17 mouse cellular contexts compared by ENCODE assay signal in genomic region chr3:54577851-54578250, GRCm38 (mm10).
"Had no signal": no experiment of that assay in that cellular context is flagged by ENCODE, and none has a peak within 500 bp of the region (broad histone marks: within the 10 kb centered on the region; RNA-seq: fewer than 3 reads in every experiment).

No protein-coding gene starts in this region.

- H3K9ac ChIP-seq: lung, embryonic 14.5 days; midbrain, embryonic 12.5 days; neural tube, embryonic 13.5 days; neural tube, embryonic 15.5 days; stomach, embryonic 15.5 days had no signal

- H3K4me2 ChIP-seq: lung, embryonic 14.5 days; midbrain, embryonic 12.5 days; neural tube, embryonic 13.5 days; neural tube, embryonic 15.5 days; stomach, embryonic 15.5 days had no signal

- DNase-seq: lung, adult 18-20 months; lung, embryonic 14.5 days; lung, postnatal 10 days; lung, postnatal 4 days; midbrain, embryonic 14.5 days; right cerebral cortex, postnatal 14 days; thymus, adult 2 months; thymus, postnatal 25 days; thymus, postnatal 4 days had no signal

- H3K9me3 ChIP-seq: midbrain, embryonic 12.5 days; neural tube, embryonic 13.5 days; neural tube, embryonic 15.5 days; stomach, embryonic 15.5 days had no signal

- H3K27ac ChIP-seq: midbrain, embryonic 10.5 days; midbrain, embryonic 12.5 days; neural tube, embryonic 13.5 days; neural tube, embryonic 15.5 days; stomach, embryonic 15.5 days; stomach, postnatal 0 days had no signal

- ATAC-seq: midbrain, embryonic 16.5 days had no signal

- H3K27me3 ChIP-seq: midbrain, embryonic 12.5 days; neural tube, embryonic 13.5 days; neural tube, embryonic 15.5 days; stomach, embryonic 15.5 days had no signal

- H3K4me1 ChIP-seq: midbrain, embryonic 10.5 days; midbrain, embryonic 12.5 days; neural tube, embryonic 13.5 days; neural tube, embryonic 15.5 days; stomach, embryonic 15.5 days had no signal

- H3K4me3 ChIP-seq: midbrain, embryonic 10.5 days; midbrain, embryonic 12.5 days; myocyte; neural tube, embryonic 13.5 days; neural tube, embryonic 15.5 days; stomach, embryonic 15.5 days had no signal

- H3K36me3 ChIP-seq: midbrain, embryonic 10.5 days; midbrain, embryonic 12.5 days; neural tube, embryonic 13.5 days; neural tube, embryonic 15.5 days; stomach, embryonic 15.5 days had no signal
